Mouse (Mus musculus): Measurements from ENCODE around the gene Prkar2a. TPM values are rescaled to one million over a fixed set of nuclear protein-coding genes. Genes with fewer than 3 reads are reported as not detected.
A peak's percentile ranks its signal among the peaks of the same experiment; 100 is the strongest.

The Prkar2a gene
- polyA plus RNA-seq, 1 experiment from 2014 or later: 8.2 TPM

- Histone ChIP-seq H3K9ac (replicated peaks) (no peak overlapping the region), H3K27me3 (ENCODE audit: insufficient read depth, low read length) (0 out of 2 replicates have a peak, but pooled peaks cover 6% of the 10 kb centered on the region), H3K27ac (ENCODE audit: low read depth) (peak overlapping the region; percentile 89), H3K4me3 (ENCODE audit: low read depth, low read length) (no peak overlapping the region), H3K36me3 (replicated peaks; ENCODE audit: insufficient read depth, low read length) (no peaks in the 10 kb centered on the region), H3K4me2 (ENCODE audit: low read depth, low read length) (no peak overlapping the region), H3K4me1 (ENCODE audit: insufficient read depth) (peaks cover 50% of the 10 kb centered on the region), H3K9me3 (ENCODE audit: low read length) (no peaks in the 10 kb centered on the region)
- no peak for ATAC-seq
- DNase-seq: no peak
- WGBS (ENCODE audit: insufficient replicate concordance): 83% methylated on average over 6 of the region's 6 CpGs
- TF ChIP-seq CTCF (IDR thresholded peaks at IDR 0.05; ENCODE audit: low read depth): no peak
- no peak for TF ChIP-seq EP300 (IDR thresholded peaks at IDR 0.05; ENCODE audit: low read depth)
These were observed 1.8 kb downstream of the Prkar2a start for GRCm38 (mm10) chr9:108690914-108691313.

- no peaks in the 10 kb centered on the region for H3K9me3 ChIP-seq (ENCODE audit: low read length)
- WGBS (ENCODE audit: insufficient replicate concordance): 40% methylated on average over 8 of the region's 8 CpGs
- H3K4me3 ChIP-seq (ENCODE audit: low read depth, low read length): peak overlapping the region; percentile 76
- ATAC-seq (no peak; the same call in 1 of the 2 replicates), DNase-seq (no peak)
- peak overlapping the region; percentile 79; the same call in 1 of the 2 replicates for H3K9ac ChIP-seq (replicated peaks)
- no peaks in the 10 kb centered on the region for H3K36me3 ChIP-seq (replicated peaks; ENCODE audit: insufficient read depth, low read length)
- 0 out of 2 replicates have a peak, but pooled peaks cover 6% of the 10 kb centered on the region for H3K27me3 ChIP-seq (ENCODE audit: insufficient read depth, low read length)
- peaks cover 50% of the 10 kb centered on the region for H3K4me1 ChIP-seq (ENCODE audit: insufficient read depth)
- TF ChIP-seq CTCF (IDR thresholded peaks at IDR 0.05; ENCODE audit: low read depth): no peak
- TF ChIP-seq EP300 (IDR thresholded peaks at IDR 0.05; ENCODE audit: low read depth): no peak
- H3K27ac ChIP-seq (ENCODE audit: low read depth): peak overlapping the region; percentile 89
- peak overlapping the region; percentile 96 for H3K4me2 ChIP-seq (ENCODE audit: low read depth, low read length)
These were observed 2.3 kb downstream of the Prkar2a start for GRCm38 (mm10) chr9:108691371-108691770.

- Histone ChIP-seq H3K4me2 (ENCODE audit: low read depth, low read length) (peak overlapping the region; percentile 96), H3K4me1 (ENCODE audit: insufficient read depth) (peaks cover 50% of the 10 kb centered on the region), H3K9ac (replicated peaks) (peak overlapping the region; percentile 79), H3K27ac (ENCODE audit: low read depth) (peak overlapping the region; percentile 89), H3K9me3 (ENCODE audit: low read length) (no peaks in the 10 kb centered on the region), H3K36me3 (replicated peaks; ENCODE audit: insufficient read depth, low read length) (no peaks in the 10 kb centered on the region), H3K27me3 (ENCODE audit: insufficient read depth, low read length) (0 out of 2 replicates have a peak, but pooled peaks cover 6% of the 10 kb centered on the region), H3K4me3 (ENCODE audit: low read depth, low read length) (peak overlapping the region; percentile 76)
- peak; percentile 89 for ATAC-seq
- WGBS (ENCODE audit: insufficient replicate concordance): 3% methylated on average over 15 of the region's 42 CpGs
- DNase-seq: peak; percentile 88
- no peak for TF ChIP-seq CTCF (IDR thresholded peaks at IDR 0.05; ENCODE audit: low read depth)
- no peak for TF ChIP-seq EP300 (IDR thresholded peaks at IDR 0.05; ENCODE audit: low read depth)
These were observed 2.7 kb downstream of the Prkar2a start for GRCm38 (mm10) chr9:108691846-108692225.

- peak; percentile 47 for ATAC-seq
- peak overlapping the region; percentile 79 for H3K9ac ChIP-seq (replicated peaks)
- H3K4me2 ChIP-seq (ENCODE audit: low read depth, low read length): peak overlapping the region; percentile 96
- H3K4me3 ChIP-seq (ENCODE audit: low read depth, low read length): peak overlapping the region; percentile 76
- no peaks in the 10 kb centered on the region for H3K9me3 ChIP-seq (ENCODE audit: low read length)
- WGBS (ENCODE audit: insufficient replicate concordance): under 1% methylated on average over 89 of the region's 92 CpGs
- H3K4me1 ChIP-seq (ENCODE audit: insufficient read depth): peaks cover 45% of the 10 kb centered on the region
- TF ChIP-seq CTCF (IDR thresholded peaks at IDR 0.05; ENCODE audit: low read depth) (no peak), EP300 (IDR thresholded peaks at IDR 0.05; ENCODE audit: low read depth) (no peak)
- peak overlapping the region; percentile 80 for H3K27ac ChIP-seq (ENCODE audit: low read depth)
- 0 out of 2 replicates have a peak, but pooled peaks cover 6% of the 10 kb centered on the region for H3K27me3 ChIP-seq (ENCODE audit: insufficient read depth, low read length)
- H3K36me3 ChIP-seq (replicated peaks; ENCODE audit: insufficient read depth, low read length): no peaks in the 10 kb centered on the region
- peak; percentile 58 for DNase-seq
These were observed 3.3 kb downstream of the Prkar2a start for GRCm38 (mm10) chr9:108692226-108693041.

GRCm38 (mm10) chr9:108693946-108694345 is 4.8 kb downstream of the Prkar2a start:
- H3K36me3 ChIP-seq (replicated peaks; ENCODE audit: insufficient read depth, low read length): no peaks in the 10 kb centered on the region
- peak overlapping the region; percentile 96 for H3K4me2 ChIP-seq (ENCODE audit: low read depth, low read length)
- no peaks in the 10 kb centered on the region for H3K9me3 ChIP-seq (ENCODE audit: low read length)
- WGBS (ENCODE audit: insufficient replicate concordance): 58% methylated on average over 4 of the region's 4 CpGs
- peak overlapping the region; percentile 18 for H3K4me3 ChIP-seq (ENCODE audit: low read depth, low read length)
- H3K27ac ChIP-seq (ENCODE audit: low read depth): no peak overlapping the region
- H3K27me3 ChIP-seq (ENCODE audit: insufficient read depth, low read length): 0 out of 2 replicates have a peak, but pooled peaks cover 6% of the 10 kb centered on the region
- no peak overlapping the region for H3K9ac ChIP-seq (replicated peaks)
- peaks cover 41% of the 10 kb centered on the region for H3K4me1 ChIP-seq (ENCODE audit: insufficient read depth)
- no peak for ATAC-seq
- no peak for DNase-seq
- TF ChIP-seq CTCF (IDR thresholded peaks at IDR 0.05; ENCODE audit: low read depth) (no peak), EP300 (IDR thresholded peaks at IDR 0.05; ENCODE audit: low read depth) (no peak)

- Histone ChIP-seq H3K36me3 (replicated peaks; ENCODE audit: insufficient read depth, low read length) (no peaks in the 10 kb centered on the region), H3K9me3 (ENCODE audit: low read length) (no peaks in the 10 kb centered on the region), H3K4me3 (ENCODE audit: low read depth, low read length) (no peak overlapping the region), H3K27me3 (ENCODE audit: insufficient read depth, low read length) (0 out of 2 replicates have a peak, but pooled peaks cover 6% of the 10 kb centered on the region), H3K4me2 (ENCODE audit: low read depth, low read length) (peak overlapping the region; percentile 96; the same call in 1 of the 2 replicates), H3K4me1 (ENCODE audit: insufficient read depth) (peaks cover 36% of the 10 kb centered on the region), H3K9ac (replicated peaks) (no peak overlapping the region), H3K27ac (ENCODE audit: low read depth) (no peak overlapping the region)
- TF ChIP-seq CTCF (IDR thresholded peaks at IDR 0.05; ENCODE audit: low read depth) (no peak), EP300 (IDR thresholded peaks at IDR 0.05; ENCODE audit: low read depth) (no peak)
- WGBS (ENCODE audit: insufficient replicate concordance): 92% methylated on average over 1 of the region's 1 CpGs
- DNase-seq: no peak
- no peak for ATAC-seq
These were observed 5.4 kb downstream of the Prkar2a start for GRCm38 (mm10) chr9:108694533-108694932.

All from liver, postnatal 0 days (tissue).